Mouse (Mus musculus) embryonic fibroblast, embryonic 13.5 days (primary cell): ENCODE results near the gene Wwox.

ENCODE experiments used
- CTCF ChIP-seq: IDR thresholded peaks from 2 replicates; pipeline ENCODE4 v1.5.1; 2011; ENCODE audit warnings: mild to moderate bottlenecking, control low read depth, low read length, moderate library complexity, borderline replicate concordance; ENCODE audit not compliant: insufficient read depth
- POLR2A ChIP-seq: IDR thresholded peaks from 2 replicates; pipeline ENCODE4 v1.6.1; 2011; ENCODE audit warnings: low read depth, mild to moderate bottlenecking, control low read depth, low read length, moderate library complexity

DNA sequence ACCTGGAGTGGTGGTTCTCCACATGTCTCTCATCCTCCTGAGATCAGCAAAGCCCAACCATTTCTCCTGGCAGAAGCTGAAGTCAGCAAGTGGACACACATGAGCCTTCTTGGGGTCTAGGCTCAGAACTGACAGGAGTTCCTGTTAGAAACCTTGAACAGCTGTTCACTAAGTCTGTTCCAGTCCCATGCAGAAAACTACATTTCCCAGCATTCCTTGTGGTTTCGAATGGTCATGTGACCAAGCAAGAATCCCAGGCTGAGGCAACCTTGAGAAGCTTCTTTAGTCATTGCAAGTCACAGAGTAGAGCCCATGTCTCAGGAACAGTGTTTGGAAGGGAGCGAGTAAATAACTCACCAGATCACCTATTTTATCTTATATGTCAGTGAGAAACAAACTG is 757.4 kb downstream of the Wwox start:
- TF ChIP-seq CTCF (no peak), POLR2A (no peak)
